Mouse (Mus musculus) kidney, embryonic 14.5 days (tissue): ENCODE results near the gene Ttk. TPM values are rescaled to one million over a fixed set of nuclear protein-coding genes. Genes with fewer than 3 reads are reported as not detected.

Experiments used
- ATAC-seq: fragments of 200-750 bp; cut with Nextera tagmentation; 2 replicates; pipeline ENCODE4 v1.8.0; 2017; ENCODE audit warnings: moderate number of reproducible peaks, mild to moderate bottlenecking, moderate TSS enrichment, moderate library complexity; ENCODE audit not compliant: low FRiP score, low TSS enrichment
- H3K27ac ChIP-seq: fragments of 300-500 bp; sonication (generic); 2 replicates; pipeline ENCODE4 v1.5.1; 2014; ENCODE audit warnings: low read depth, mild to moderate bottlenecking, low read length, moderate library complexity, mixed read lengths
- H3K27me3 ChIP-seq: fragments of 300-500 bp; sonication (generic); 2 replicates; pipeline ENCODE4 v1.6.1; 2014; ENCODE audit warnings: mild to moderate bottlenecking, low read length; ENCODE audit not compliant: control insufficient read depth, insufficient read depth
- H3K36me3 ChIP-seq: fragments of 300-500 bp; sonication (generic); 2 replicates; pipeline ENCODE4 v1.6.1; 2014; ENCODE audit warnings: low read length, mixed read lengths; ENCODE audit not compliant: control insufficient read depth, insufficient read depth
- H3K4me1 ChIP-seq: fragments of 300-500 bp; sonication (generic); 2 replicates; pipeline ENCODE4 v1.6.1; 2014; ENCODE audit warnings: low read length, mixed read lengths; ENCODE audit not compliant: control insufficient read depth, insufficient read depth
- H3K4me2 ChIP-seq: fragments of 300-500 bp; sonication (generic); replicated peaks from 2 replicates; pipeline ENCODE4 v1.6.1; 2014; ENCODE audit warnings: low read depth, mild to moderate bottlenecking, low read length
- H3K4me3 ChIP-seq: fragments of 300-500 bp; sonication (generic); 2 replicates; pipeline ENCODE4 v1.5.1; 2014; ENCODE audit warnings: mild to moderate bottlenecking, low read length
- H3K9ac ChIP-seq: fragments of 300-500 bp; sonication (generic); 2 replicates; pipeline ENCODE4 v1.6.1; 2014; ENCODE audit warnings: low read depth, mild to moderate bottlenecking, low read length, moderate library complexity
- H3K9me3 ChIP-seq: fragments of 300-500 bp; sonication (generic); 2 replicates; pipeline ENCODE4 v1.6.1; 2016; ENCODE audit warnings: low read length; ENCODE audit not compliant: control insufficient read depth
- WGBS: fragments of 180-500 bp; shearing (Covaris S2); extraction: QIAGEN DNeasy Blood & Tissue Kit; methylation state at CpG from one replicate; pipeline ENCODE4 v1.1.7; 2014; 5-methylcytosine and 5-hydroxymethylcytosine counted together
- polyA plus RNA-seq: library from polyadenylated mRNA; unstranded; fragments of >200 nt; fragmentation: Nextera tagmentation; extraction: Ambion mirVana; gene quantifications from 2 replicates; pipeline ENCODE4 v1.2.1, GENCODE M21; 2014

The Ttk gene
- polyA plus RNA-seq, 1 experiment from 2014 or later, result 37.0 TPM

- WGBS, result 85% methylated on average over 6 of the region's 6 CpGs
- no peak for ATAC-seq
Measured at GRCm38 (mm10) chr9:83882191-83882590, 47.7 kb downstream of the Ttk start.

DNA sequence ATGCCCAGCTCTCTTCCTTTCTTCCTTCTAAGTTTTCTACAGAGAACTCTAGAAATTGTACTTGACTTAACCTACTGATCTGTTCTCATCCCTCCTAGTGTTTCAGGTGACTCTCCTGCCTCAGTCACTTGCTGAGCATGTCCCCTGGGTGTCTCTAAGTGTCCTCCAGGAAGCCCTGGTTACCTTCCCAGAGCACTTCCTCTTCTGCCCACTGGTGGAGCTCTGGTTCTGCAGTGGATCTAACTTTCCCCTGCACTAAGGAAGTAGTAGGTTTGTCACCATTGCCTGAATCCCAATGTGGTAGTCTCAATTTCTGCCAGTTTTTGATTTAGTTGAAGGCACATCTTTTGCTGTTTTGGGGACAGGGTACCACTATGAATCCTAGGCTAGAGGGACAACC is 51.7 kb downstream of the Ttk start:
- ATAC-seq, result no peak
- Histone ChIP-seq H3K27ac (no peak overlapping the region), H3K9ac (no peak overlapping the region), H3K9me3 (no peaks in the 10 kb centered on the region), H3K27me3 (no peaks in the 10 kb centered on the region), H3K4me2 (no peak overlapping the region), H3K4me3 (no peak overlapping the region), H3K4me1 (no peaks in the 10 kb centered on the region), H3K36me3 (no peaks in the 10 kb centered on the region)

More at GRCm38 (mm10) chr9:83882191-83882590, 47.7 kb downstream of the Ttk start:
- Histone ChIP-seq H3K4me1 (no peaks in the 10 kb centered on the region), H3K36me3 (no peaks in the 10 kb centered on the region), H3K4me3 (no peak overlapping the region), H3K27me3 (no peaks in the 10 kb centered on the region), H3K27ac (no peak overlapping the region), H3K9ac (no peak overlapping the region), H3K9me3 (no peaks in the 10 kb centered on the region), H3K4me2 (no peak overlapping the region)

DNA sequence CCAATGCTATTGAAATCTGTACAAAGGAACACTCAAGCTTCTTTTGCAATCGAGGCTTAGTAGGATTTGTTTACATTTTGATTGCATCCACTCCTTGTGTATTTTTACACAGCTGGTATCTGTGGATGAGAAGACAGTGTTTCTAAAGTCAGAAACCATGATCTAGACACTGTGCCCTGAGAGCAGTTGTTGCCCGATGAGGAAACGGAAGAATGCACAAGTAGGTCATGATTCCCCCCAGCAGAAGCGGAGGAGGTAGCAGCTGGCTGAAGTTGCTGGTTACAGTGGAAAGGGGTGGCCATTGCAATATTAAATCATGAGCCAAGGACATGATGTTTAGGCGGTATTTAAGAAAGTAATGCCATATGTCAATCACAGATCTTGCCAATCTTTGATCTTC is 53.7 kb downstream of the Ttk start:
- Histone ChIP-seq H3K36me3 (no peaks in the 10 kb centered on the region), H3K4me3 (no peak overlapping the region), H3K4me1 (no peaks in the 10 kb centered on the region), H3K4me2 (no peak overlapping the region), H3K9ac (no peak overlapping the region), H3K27me3 (no peaks in the 10 kb centered on the region), H3K9me3 (no peaks in the 10 kb centered on the region), H3K27ac (no peak overlapping the region)
- WGBS, result 74% methylated on average over 5 of the region's 5 CpGs
- ATAC-seq, result no peak

DNA sequence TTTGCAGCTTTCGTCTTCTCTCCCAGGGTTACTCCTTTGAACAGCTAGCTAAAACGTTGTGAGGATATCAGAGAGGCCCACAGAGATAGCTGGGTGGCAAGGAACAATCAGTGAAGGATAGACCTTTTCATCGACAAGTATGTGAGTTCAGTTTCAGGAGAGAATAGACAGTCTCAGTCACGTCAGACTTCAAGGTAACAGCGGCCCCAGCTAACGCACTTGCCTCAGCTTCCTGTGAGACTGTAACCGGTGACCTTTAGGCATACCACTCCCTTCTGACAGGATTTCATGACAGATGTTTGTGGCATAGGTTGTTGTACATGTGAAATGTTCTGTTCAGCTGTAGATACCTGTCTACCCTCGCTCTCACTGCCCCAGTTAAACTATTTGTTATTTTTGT is 58.6 kb downstream of the Ttk start:
- H3K9me3 ChIP-seq, result no peaks in the 10 kb centered on the region
- ATAC-seq, result no peak
- H3K27ac ChIP-seq, result no peak overlapping the region
- H3K36me3 ChIP-seq, result no peaks in the 10 kb centered on the region
- H3K9ac ChIP-seq, result no peak overlapping the region
- H3K4me2 ChIP-seq, result no peak overlapping the region
- no peak overlapping the region for H3K4me3 ChIP-seq
- H3K27me3 ChIP-seq, result no peaks in the 10 kb centered on the region
- 75% methylated on average over 8 of the region's 8 CpGs for WGBS
- no peaks in the 10 kb centered on the region for H3K4me1 ChIP-seq

DNA sequence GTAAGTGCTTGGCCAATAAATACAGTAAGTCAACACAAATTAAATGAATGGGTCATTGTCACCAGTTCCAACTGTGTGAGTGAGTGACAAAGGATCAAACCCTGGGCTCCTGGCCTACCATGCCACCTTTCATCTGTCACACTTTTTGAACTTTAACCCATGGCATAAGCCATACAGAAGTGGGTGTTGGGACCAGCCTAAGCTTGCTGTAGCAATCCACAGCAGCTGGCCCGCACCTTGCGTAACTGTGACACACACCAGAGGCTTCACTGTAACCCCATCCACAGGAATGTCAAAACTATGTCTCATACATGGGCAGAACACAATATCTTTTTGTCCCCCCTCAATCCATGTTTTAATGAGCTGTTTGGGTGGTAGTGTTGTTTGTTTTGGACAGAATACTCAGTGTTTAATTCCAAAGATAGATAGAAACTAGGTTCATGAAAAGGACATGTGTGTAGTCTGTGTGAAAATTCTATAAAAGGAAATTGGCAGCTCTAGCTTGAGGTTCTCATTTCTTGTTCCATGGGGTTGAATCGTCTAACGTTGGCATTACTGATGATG is 59.4 kb downstream of the Ttk start:
- no peak overlapping the region for H3K4me3 ChIP-seq
- H3K27ac ChIP-seq, result no peak overlapping the region
- H3K9me3 ChIP-seq, result no peaks in the 10 kb centered on the region
- WGBS, result 86% methylated on average over 4 of the region's 4 CpGs
- no peaks in the 10 kb centered on the region for H3K4me1 ChIP-seq
- H3K9ac ChIP-seq, result no peak overlapping the region
- no peak overlapping the region for H3K4me2 ChIP-seq
- H3K36me3 ChIP-seq, result no peaks in the 10 kb centered on the region
- no peak for ATAC-seq
- H3K27me3 ChIP-seq, result no peaks in the 10 kb centered on the region

DNA sequence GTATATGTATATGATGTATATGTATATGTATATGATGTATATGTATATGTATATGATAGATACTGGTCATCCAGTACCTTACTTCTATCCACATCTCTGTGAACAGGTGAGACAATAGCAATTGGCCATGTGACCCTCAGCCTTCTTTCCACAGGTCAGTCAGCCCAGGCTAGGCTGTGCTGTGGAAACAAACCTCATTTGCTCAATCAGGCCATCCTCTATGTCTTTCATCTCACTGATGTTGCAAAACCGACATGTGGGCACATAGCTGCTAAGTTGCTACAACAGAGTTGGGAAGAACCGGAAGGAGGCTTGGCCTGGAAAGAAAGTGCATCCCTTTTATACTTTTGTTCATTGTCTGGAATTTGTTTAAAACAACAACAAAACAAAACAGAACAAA is 67.6 kb downstream of the Ttk start:
- ATAC-seq, result no peak
- 84% methylated on average over 2 of the region's 2 CpGs for WGBS

DNA sequence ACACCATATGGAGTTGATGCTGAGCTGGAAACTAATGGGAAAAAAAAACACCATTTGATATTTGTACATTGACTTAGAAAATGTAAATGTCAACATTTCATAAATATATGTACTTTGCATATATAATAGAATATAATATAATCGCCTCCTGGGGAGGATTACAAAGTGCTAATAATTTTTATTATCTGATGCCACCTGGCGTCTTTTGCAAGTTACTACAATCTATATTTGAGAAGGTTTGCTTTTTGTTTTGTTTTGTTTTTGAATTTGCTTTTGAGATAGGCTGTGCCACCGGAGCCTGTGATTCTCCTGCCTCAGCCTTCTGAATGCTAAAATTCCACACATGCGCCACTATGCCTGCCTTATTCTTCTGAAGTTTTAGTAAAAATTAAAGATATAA is 71.3 kb downstream of the Ttk start:
- 74% methylated on average over 4 of the region's 4 CpGs for WGBS
- Histone ChIP-seq H3K4me3 (no peak overlapping the region), H3K9ac (no peak overlapping the region), H3K4me2 (no peak overlapping the region), H3K27ac (no peak overlapping the region), H3K36me3 (no peaks in the 10 kb centered on the region), H3K27me3 (no peaks in the 10 kb centered on the region), H3K9me3 (no peaks in the 10 kb centered on the region), H3K4me1 (no peaks in the 10 kb centered on the region)
- ATAC-seq, result no peak

More for the DNA sequence above, 67.6 kb downstream of the Ttk start:
- H3K4me1 ChIP-seq, result no peaks in the 10 kb centered on the region
- no peak overlapping the region for H3K27ac ChIP-seq
- H3K36me3 ChIP-seq, result no peaks in the 10 kb centered on the region
- no peak overlapping the region for H3K4me2 ChIP-seq
- no peak overlapping the region for H3K4me3 ChIP-seq
- H3K9ac ChIP-seq, result no peak overlapping the region
- no peaks in the 10 kb centered on the region for H3K27me3 ChIP-seq
- no peaks in the 10 kb centered on the region for H3K9me3 ChIP-seq

DNA sequence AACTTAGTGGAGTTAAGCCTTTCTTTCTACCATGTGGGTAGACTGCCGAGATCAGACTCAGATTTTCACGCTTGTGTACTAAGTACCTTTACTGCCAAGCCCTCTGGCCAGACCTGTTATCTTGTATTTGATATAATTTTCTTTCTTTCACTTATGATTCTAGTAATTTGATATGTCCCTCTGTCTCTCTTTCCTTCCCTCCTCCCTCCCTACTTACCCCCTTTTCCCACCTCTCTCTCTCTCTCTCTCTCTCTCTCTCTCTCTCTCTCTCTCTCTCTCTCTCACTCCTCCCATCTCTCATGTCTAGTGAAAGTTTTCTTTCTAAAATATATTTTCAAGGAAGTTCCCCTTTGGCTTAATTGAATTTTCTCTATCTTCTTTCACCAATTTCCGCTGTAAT is 72.5 kb downstream of the Ttk start:
- 80% methylated on average over 3 of the region's 3 CpGs for WGBS

DNA sequence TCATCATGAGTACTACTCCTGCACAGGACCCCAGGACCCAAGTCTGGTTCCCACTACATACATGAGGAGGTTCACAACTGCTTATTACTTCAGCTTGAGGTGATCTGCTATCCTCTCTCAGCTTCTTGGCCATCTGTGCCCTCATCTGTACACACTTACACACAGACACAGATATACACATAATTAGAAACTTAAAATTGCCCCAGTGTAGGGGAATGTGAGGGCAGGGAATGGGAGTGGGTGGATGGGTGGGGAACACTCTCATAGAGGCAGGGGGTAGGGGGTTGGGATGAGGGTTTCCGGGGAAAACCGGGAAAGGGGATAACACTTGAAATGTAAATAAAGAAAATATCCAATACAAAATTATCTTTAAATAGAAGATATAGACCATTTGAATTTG is 75.3 kb downstream of the Ttk start:
- 87% methylated on average over 2 of the region's 2 CpGs for WGBS

More for the DNA sequence above, 72.5 kb downstream of the Ttk start:
- no peak overlapping the region for H3K4me2 ChIP-seq
- H3K27ac ChIP-seq, result no peak overlapping the region
- H3K9ac ChIP-seq, result no peak overlapping the region
- no peaks in the 10 kb centered on the region for H3K9me3 ChIP-seq
- H3K36me3 ChIP-seq, result no peaks in the 10 kb centered on the region
- ATAC-seq, result no peak
- no peaks in the 10 kb centered on the region for H3K27me3 ChIP-seq
- H3K4me3 ChIP-seq, result no peak overlapping the region
- H3K4me1 ChIP-seq, result no peaks in the 10 kb centered on the region

More for the DNA sequence above, 75.3 kb downstream of the Ttk start:
- no peaks in the 10 kb centered on the region for H3K9me3 ChIP-seq
- H3K4me1 ChIP-seq, result no peaks in the 10 kb centered on the region
- H3K4me3 ChIP-seq, result no peak overlapping the region
- H3K4me2 ChIP-seq, result no peak overlapping the region
- no peak overlapping the region for H3K9ac ChIP-seq
- no peak for ATAC-seq
- H3K27me3 ChIP-seq, result no peaks in the 10 kb centered on the region
- H3K36me3 ChIP-seq, result no peaks in the 10 kb centered on the region
- H3K27ac ChIP-seq, result no peak overlapping the region
